Mouse (Mus musculus) cerebellum, adult 11 months (tissue): ENCODE results near the gene Gpx3.

Experiments
- DNase-seq: peaks from one replicate; pipeline ENCODE4 v3.0.0; 2022

Gene Gpx3

GRCm38 (mm10) chr11:54917461-54917860, 15.2 kb downstream of the Gpx3 start:
- DNase-seq, result no peak

GRCm38 (mm10) chr11:54918273-54918672, 16.0 kb downstream of the Gpx3 start:
- no peak for DNase-seq

- no peak for DNase-seq
These were observed 18.1 kb downstream of the Gpx3 start for GRCm38 (mm10) chr11:54920127-54920972.

GRCm38 (mm10) chr11:54920973-54921580, 18.8 kb downstream of the Gpx3 start:
- DNase-seq, result no peak

GRCm38 (mm10) chr11:54921798-54922197, 19.5 kb downstream of the Gpx3 start:
- DNase-seq, result no peak

GRCm38 (mm10) chr11:54922488-54922887, 20.2 kb downstream of the Gpx3 start:
- no peak for DNase-seq

GRCm38 (mm10) chr11:54924145-54924544, 21.9 kb downstream of the Gpx3 start:
- DNase-seq, result no peak

- DNase-seq, result peak; percentile 53
These were observed 25.3 kb downstream of the Gpx3 start for GRCm38 (mm10) chr11:54927346-54928140.

GRCm38 (mm10) chr11:54928219-54928618, 26.0 kb downstream of the Gpx3 start:
- no peak for DNase-seq

- no peak for DNase-seq
These were observed 26.6 kb downstream of the Gpx3 start for GRCm38 (mm10) chr11:54928886-54929285.

- DNase-seq, result no peak
These were observed 27.0 kb downstream of the Gpx3 start for GRCm38 (mm10) chr11:54929290-54929689.

GRCm38 (mm10) chr11:54929744-54930143, 27.5 kb downstream of the Gpx3 start:
- DNase-seq, result no peak

GRCm38 (mm10) chr11:54930318-54930979, 28.2 kb downstream of the Gpx3 start:
- DNase-seq, result peak; percentile 56

GRCm38 (mm10) chr11:54931405-54932093, 29.3 kb downstream of the Gpx3 start:
- no peak for DNase-seq

- no peak for DNase-seq
These were observed 30.3 kb downstream of the Gpx3 start for GRCm38 (mm10) chr11:54932540-54932939.

GRCm38 (mm10) chr11:54934198-54934597, 31.9 kb downstream of the Gpx3 start:
- no peak for DNase-seq

GRCm38 (mm10) chr11:54936035-54936770, 34.0 kb downstream of the Gpx3 start:
- DNase-seq, result no peak

GRCm38 (mm10) chr11:54936771-54937140, 34.5 kb downstream of the Gpx3 start:
- no peak for DNase-seq

GRCm38 (mm10) chr11:54939501-54939900, 37.2 kb downstream of the Gpx3 start:
- no peak for DNase-seq

GRCm38 (mm10) chr11:54940056-54940455, 37.8 kb downstream of the Gpx3 start:
- peak; percentile 48 for DNase-seq

GRCm38 (mm10) chr11:54944702-54945101, 42.4 kb downstream of the Gpx3 start:
- DNase-seq, result no peak

GRCm38 (mm10) chr11:54949717-54950116, 47.5 kb downstream of the Gpx3 start:
- no peak for DNase-seq
